Mouse (Mus musculus) limb, embryonic 14.5 days (tissue): ENCODE measurements around the gene Ctnnd2. TPM values are rescaled to one million over a fixed set of nuclear protein-coding genes. Genes with fewer than 3 reads are reported as not detected.

Source experiments
- ATAC-seq: fragments of 200-750 bp; cut with Nextera tagmentation; 2 replicates; pipeline ENCODE4 v1.8.0; 2017; ENCODE audit warnings: low read depth, moderate number of reproducible peaks, moderate TSS enrichment; ENCODE audit not compliant: low FRiP score
- DNase-seq: peaks from one replicate; pipeline ENCODE4 v3.0.0-alpha.2; 2015; ENCODE audit warnings: low spot score
- H3K27ac ChIP-seq: fragments of 300-500 bp; sonication (generic); replicated peaks from 2 replicates; pipeline ENCODE4 v1.5.1; 2014; ENCODE audit warnings: low read depth, mild to moderate bottlenecking, low read length, moderate library complexity, mixed read lengths
- H3K27me3 ChIP-seq: fragments of 300-500 bp; sonication (generic); 2 replicates; pipeline ENCODE4 v1.6.1; 2014; ENCODE audit warnings: low read length, mixed read lengths; ENCODE audit not compliant: control insufficient read depth, insufficient read depth
- H3K36me3 ChIP-seq: fragments of 300-500 bp; sonication (generic); 2 replicates; pipeline ENCODE4 v1.6.1; 2014; ENCODE audit warnings: mild to moderate bottlenecking, low read length, moderate library complexity, mixed read lengths; ENCODE audit not compliant: control insufficient read depth, insufficient read depth
- H3K4me1 ChIP-seq: fragments of 300-500 bp; sonication (generic); 2 replicates; pipeline ENCODE4 v1.6.1; 2014; ENCODE audit warnings: antibody characterized with exemption, low read length, mixed read lengths; ENCODE audit not compliant: control insufficient read depth, insufficient read depth
- H3K4me2 ChIP-seq: fragments of 300-500 bp; sonication (generic); replicated peaks from 2 replicates; pipeline ENCODE4 v1.6.1; 2014; ENCODE audit warnings: low read depth, mild to moderate bottlenecking, low read length, moderate library complexity; ENCODE audit not compliant: severe bottlenecking
- H3K4me3 ChIP-seq: fragments of 300-500 bp; sonication (generic); replicated peaks from 2 replicates; pipeline ENCODE4 v1.5.1; 2014; ENCODE audit warnings: low read length
- H3K9ac ChIP-seq: fragments of 300-500 bp; sonication (generic); 2 replicates; pipeline ENCODE4 v1.6.1; 2014; ENCODE audit warnings: mild to moderate bottlenecking, low read depth, low read length, moderate library complexity; ENCODE audit not compliant: severe bottlenecking
- H3K9me3 ChIP-seq: fragments of 300-500 bp; sonication (generic); 2 replicates; pipeline ENCODE4 v1.6.1; 2016; ENCODE audit warnings: low read length; ENCODE audit not compliant: control insufficient read depth
- POLR2A ChIP-seq: fragments of 200-500 bp; IDR thresholded peaks from 2 replicates; pipeline ENCODE4 v1.8.0; 2012; ENCODE audit warnings: inconsistent platforms, mild to moderate bottlenecking, moderate library complexity, borderline replicate concordance; ENCODE audit not compliant: insufficient read depth, insufficient read length; ENCODE audit errors: extremely low read depth
- WGBS: fragments of 180-500 bp; shearing (Covaris S2); extraction: QIAGEN DNeasy Blood & Tissue Kit; methylation state at CpG from one replicate; pipeline ENCODE4 v1.1.7; 2014; 5-methylcytosine and 5-hydroxymethylcytosine counted together
- polyA plus RNA-seq, 2 experiments: library from polyadenylated mRNA; depleted of rRNA in 1 of 2; stranded (reverse) in 1 of 2; unstranded in 1 of 2; fragments of >200 nt; fragmentation: Nextera tagmentation in 1 of 2; extraction: Ambion mirVana in 1 of 2; gene quantifications; 2 replicates each; pipeline versions ENCODE4 v1.2.1 to v1.2.3; 2012 to 2014

The Ctnnd2 gene
- polyA plus RNA-seq, 2 experiments, result 3.6 to 4.2 TPM

DNA sequence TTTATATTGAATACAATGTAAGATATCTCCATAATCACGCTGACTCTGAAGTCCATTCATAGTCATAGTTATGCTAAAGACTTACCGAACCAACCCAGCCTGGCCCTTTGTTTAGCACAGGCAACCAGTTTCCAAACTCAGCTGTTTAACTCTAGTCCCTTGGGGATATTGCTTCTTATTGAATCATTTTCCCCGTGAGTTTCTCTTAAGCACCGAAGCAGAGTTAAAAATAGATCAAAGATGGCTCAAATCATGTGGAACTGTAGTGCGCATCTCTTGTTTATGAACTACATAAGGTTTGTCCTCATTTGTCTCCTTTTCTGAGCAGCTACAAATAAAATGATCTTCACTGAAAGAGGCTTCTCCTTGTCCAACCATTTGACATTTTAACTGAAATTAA is 334.1 kb downstream of the Ctnnd2 start:
- no peak for DNase-seq
- Histone ChIP-seq H3K4me3 (no peak overlapping the region), H3K27me3 (no peaks in the 10 kb centered on the region), H3K27ac (no peak overlapping the region), H3K9me3 (no peaks in the 10 kb centered on the region), H3K36me3 (no peaks in the 10 kb centered on the region), H3K9ac (no peak overlapping the region), H3K4me1 (no peaks in the 10 kb centered on the region), H3K4me2 (no peak overlapping the region)
- no peak for TF ChIP-seq POLR2A
- WGBS, result 73% methylated on average over 5 of the region's 5 CpGs
- no peak for ATAC-seq

- H3K4me1 ChIP-seq, result no peaks in the 10 kb centered on the region
- H3K27me3 ChIP-seq, result no peaks in the 10 kb centered on the region
- no peaks in the 10 kb centered on the region for H3K36me3 ChIP-seq
- H3K27ac ChIP-seq, result no peak overlapping the region
- no peak overlapping the region for H3K4me3 ChIP-seq
- ATAC-seq (no peak), DNase-seq (no peak)
- no peak overlapping the region for H3K4me2 ChIP-seq
- 64% methylated on average over 3 of the region's 3 CpGs for WGBS
- no peaks in the 10 kb centered on the region for H3K9me3 ChIP-seq
- TF ChIP-seq POLR2A, result no peak
- no peak overlapping the region for H3K9ac ChIP-seq
These were observed 340.1 kb downstream of the Ctnnd2 start for GRCm38 (mm10) chr15:30512467-30512866.

DNA sequence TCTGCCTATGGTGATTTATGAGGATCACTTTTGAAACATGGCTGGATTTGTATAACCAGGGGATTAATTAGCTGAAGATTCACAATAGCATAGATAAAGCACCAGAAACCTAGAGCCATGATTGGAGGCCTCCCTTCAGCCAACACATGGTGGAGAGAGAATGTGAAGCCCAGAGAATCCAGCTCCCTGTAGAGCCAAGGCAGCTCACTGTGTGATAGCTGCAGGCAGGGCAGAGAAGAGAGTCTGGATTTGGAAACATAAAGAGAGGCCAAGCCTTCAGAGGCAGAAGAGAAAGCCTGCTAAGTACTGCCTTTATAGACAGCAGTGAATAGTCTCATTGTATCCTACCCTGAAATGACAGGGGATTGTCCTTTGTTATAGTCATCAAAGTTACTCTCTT is 340.7 kb downstream of the Ctnnd2 start:
- TF ChIP-seq POLR2A, result no peak
- no peaks in the 10 kb centered on the region for H3K27me3 ChIP-seq
- no peak overlapping the region for H3K4me3 ChIP-seq
- H3K9me3 ChIP-seq, result no peaks in the 10 kb centered on the region
- DNase-seq (no peak), ATAC-seq (no peak)
- no peak overlapping the region for H3K9ac ChIP-seq
- no peak overlapping the region for H3K27ac ChIP-seq
- no peaks in the 10 kb centered on the region for H3K4me1 ChIP-seq
- H3K36me3 ChIP-seq, result no peaks in the 10 kb centered on the region
- H3K4me2 ChIP-seq, result no peak overlapping the region

- ATAC-seq (no peak), DNase-seq (no peak)
- TF ChIP-seq POLR2A, result no peak
- 82% methylated on average over 4 of the region's 4 CpGs for WGBS
- Histone ChIP-seq H3K4me3 (no peak overlapping the region), H3K36me3 (no peaks in the 10 kb centered on the region), H3K4me1 (no peaks in the 10 kb centered on the region), H3K4me2 (no peak overlapping the region), H3K27me3 (no peaks in the 10 kb centered on the region), H3K27ac (no peak overlapping the region), H3K9ac (no peak overlapping the region), H3K9me3 (no peaks in the 10 kb centered on the region)
These were observed 343.0 kb downstream of the Ctnnd2 start for GRCm38 (mm10) chr15:30515425-30515824.

GRCm38 (mm10) chr15:30541459-30541858 is 369.1 kb downstream of the Ctnnd2 start:
- Histone ChIP-seq H3K9ac (no peak overlapping the region), H3K36me3 (no peaks in the 10 kb centered on the region), H3K4me2 (no peak overlapping the region), H3K9me3 (no peaks in the 10 kb centered on the region), H3K4me1 (no peaks in the 10 kb centered on the region), H3K4me3 (no peak overlapping the region), H3K27me3 (no peaks in the 10 kb centered on the region), H3K27ac (no peak overlapping the region)
- WGBS, result 89% methylated on average over 5 of the region's 5 CpGs
- ATAC-seq (no peak), DNase-seq (no peak)
- TF ChIP-seq POLR2A, result no peak

GRCm38 (mm10) chr15:30548263-30548662 is 375.9 kb downstream of the Ctnnd2 start:
- H3K9ac ChIP-seq, result no peak overlapping the region
- WGBS, result 83% methylated on average over 4 of the region's 4 CpGs
- H3K4me3 ChIP-seq, result no peak overlapping the region
- no peak overlapping the region for H3K4me2 ChIP-seq
- H3K27me3 ChIP-seq, result no peaks in the 10 kb centered on the region
- no peaks in the 10 kb centered on the region for H3K9me3 ChIP-seq
- H3K4me1 ChIP-seq, result no peaks in the 10 kb centered on the region
- no peak overlapping the region for H3K27ac ChIP-seq
- TF ChIP-seq POLR2A, result no peak
- no peak for DNase-seq
- no peak for ATAC-seq
- H3K36me3 ChIP-seq, result no peaks in the 10 kb centered on the region
